Mouse (Mus musculus) kidney, postnatal 0 days (tissue): ENCODE results near the gene Krt83. TPM values are rescaled to one million over a fixed set of nuclear protein-coding genes. Genes with fewer than 3 reads are reported as not detected.
A peak's percentile ranks its signal among the peaks of the same experiment; 100 is the strongest.

Source experiments
- ATAC-seq: fragments of 200-750 bp; cut with Nextera tagmentation; replicated peaks from 2 replicates; pipeline ENCODE4 v1.8.0; 2017; ENCODE audit warnings: low read depth, moderate number of reproducible peaks, moderate TSS enrichment, moderate library complexity; ENCODE audit not compliant: low FRiP score
- DNase-seq: peaks from one replicate; pipeline ENCODE4 v3.0.0-alpha.2; 2016; ENCODE audit warnings: low spot score
- H3K27ac ChIP-seq: fragments of 300-500 bp; sonication (generic); 2 replicates; pipeline ENCODE4 v1.5.1; 2014; ENCODE audit warnings: mild to moderate bottlenecking
- H3K27me3 ChIP-seq: fragments of 300-500 bp; sonication (generic); 2 replicates; pipeline ENCODE4 v1.6.1; 2014; ENCODE audit warnings: low read length, mixed read lengths; ENCODE audit not compliant: insufficient read depth
- H3K36me3 ChIP-seq: fragments of 300-500 bp; sonication (generic); 2 replicates; pipeline ENCODE4 v1.6.1; 2014; ENCODE audit warnings: low read length, mixed read lengths; ENCODE audit not compliant: insufficient read depth
- H3K4me1 ChIP-seq: fragments of 300-500 bp; sonication (generic); replicated peaks from 2 replicates; pipeline ENCODE4 v1.6.1; 2014; ENCODE audit warnings: antibody characterized with exemption, low read length, mixed read lengths; ENCODE audit not compliant: insufficient read depth
- H3K4me2 ChIP-seq: fragments of 300-500 bp; sonication (generic); 2 replicates; pipeline ENCODE4 v1.6.1; 2014; ENCODE audit warnings: mild to moderate bottlenecking, low read length, moderate library complexity, mixed read lengths
- H3K4me3 ChIP-seq: fragments of 300-500 bp; sonication (generic); replicated peaks from 2 replicates; pipeline ENCODE4 v1.5.1; 2014; ENCODE audit warnings: low read depth, low read length
- H3K9ac ChIP-seq: fragments of 300-500 bp; sonication (generic); 2 replicates; pipeline ENCODE4 v1.6.1; 2014; ENCODE audit warnings: low read depth, low read length
- H3K9me3 ChIP-seq: fragments of 300-500 bp; sonication (generic); replicated peaks from 2 replicates; pipeline ENCODE4 v1.6.1; 2016; ENCODE audit warnings: low read length, inconsistent platforms, mixed read lengths
- CTCF ChIP-seq: IDR thresholded peaks from 2 replicates; pipeline ENCODE4 v1.5.1; 2016; ENCODE audit warnings: antibody characterized with exemption, low read depth, mild to moderate bottlenecking, moderate library complexity
- WGBS: fragments of 180-500 bp; shearing (Covaris S2); extraction: QIAGEN DNeasy Blood & Tissue Kit; methylation state at CpG from one replicate; pipeline ENCODE4 v1.1.7; 2014; 5-methylcytosine and 5-hydroxymethylcytosine counted together
- polyA plus RNA-seq: library from polyadenylated mRNA; unstranded; fragments of >200 nt; fragmentation: Nextera tagmentation; extraction: Ambion mirVana; gene quantifications from 2 replicates; pipeline ENCODE4 v1.2.1, GENCODE M21; 2015

The Krt83 gene
- polyA plus RNA-seq, 1 experiment from 2014 or later = not detected

GRCm38 (mm10) chr15:101446572-101446971 lies 44.7 kb downstream of the Krt83 start:
- DNase-seq (no peak), ATAC-seq (no peak)
- Histone ChIP-seq H3K27me3 (no peaks in the 10 kb centered on the region), H3K9me3 (no peaks in the 10 kb centered on the region), H3K4me2 (no peak overlapping the region), H3K27ac (no peak overlapping the region), H3K36me3 (no peaks in the 10 kb centered on the region), H3K4me3 (no peak overlapping the region), H3K9ac (no peak overlapping the region), H3K4me1 (no peaks in the 10 kb centered on the region)
- 70% methylated on average over 11 of the region's 11 CpGs for WGBS
- TF ChIP-seq CTCF = no peak

GRCm38 (mm10) chr15:101440837-101441236 lies 50.5 kb downstream of the Krt83 start:
- Histone ChIP-seq H3K4me2 (no peak overlapping the region), H3K4me1 (no peaks in the 10 kb centered on the region; the same call in 1 of the 2 replicates), H3K36me3 (no peaks in the 10 kb centered on the region), H3K9ac (no peak overlapping the region), H3K27ac (no peak overlapping the region), H3K9me3 (no peaks in the 10 kb centered on the region), H3K4me3 (no peak overlapping the region), H3K27me3 (peaks cover 14% of the 10 kb centered on the region)
- TF ChIP-seq CTCF = no peak
- ATAC-seq (no peak), DNase-seq (no peak)
- WGBS = 68% methylated on average over 4 of the region's 4 CpGs

- ATAC-seq (no peak), DNase-seq (no peak)
- WGBS = 2% methylated on average over 34 of the region's 34 CpGs
These were observed 52.8 kb downstream of the Krt83 start, which contains the start of gene Krt87 for GRCm38 (mm10) chr15:101438555-101438954. TSS of gene Krt87 (minus strand) at chr15:101438804.

GRCm38 (mm10) chr15:101436611-101437010 lies 54.7 kb downstream of the Krt83 start:
- 86% methylated on average over 7 of the region's 7 CpGs for WGBS
- Histone ChIP-seq H3K9ac (no peak overlapping the region), H3K27me3 (peaks cover 14% of the 10 kb centered on the region), H3K27ac (no peak overlapping the region), H3K4me2 (no peak overlapping the region), H3K4me1 (no peaks in the 10 kb centered on the region; the same call in 1 of the 2 replicates), H3K9me3 (no peaks in the 10 kb centered on the region), H3K4me3 (no peak overlapping the region), H3K36me3 (no peaks in the 10 kb centered on the region)
- no peak for TF ChIP-seq CTCF
- ATAC-seq = no peak
- no peak for DNase-seq

More at GRCm38 (mm10) chr15:101438555-101438954, 52.8 kb downstream of the Krt83 start, which contains the start of gene Krt87:
- no peak within 1 kb of the TSS for H3K27ac ChIP-seq
- no peak within 1 kb of the TSS for H3K9ac ChIP-seq
- TF ChIP-seq CTCF = no peak
- H3K9me3 ChIP-seq = no peaks in the 10 kb centered on the region
- H3K36me3 ChIP-seq = no peaks in the 10 kb centered on the region
- no peaks in the 10 kb centered on the region; the same call in 1 of the 2 replicates for H3K4me1 ChIP-seq
- peak within 1 kb of the TSS; percentile 41 for H3K4me2 ChIP-seq
- 0 out of 2 replicates have a peak within 1 kb of the TSS, but pooled peaks have one; percentile 5 for H3K4me3 ChIP-seq
- peaks cover 14% of the 10 kb centered on the region for H3K27me3 ChIP-seq

Other genes with a start within 250 kb of the Krt83 start
- gene Nr4a1, start 237.2 kb downstream of the Krt83 start, polyA plus RNA-seq = 8.6 and 9.5 TPM in 2 replicates
- 77.1 and 79.5 TPM in 2 replicates for gene Atg101, start 207.2 kb downstream of the Krt83 start, polyA plus RNA-seq
- gene 6030408B16Rik, start 198.3 kb downstream of the Krt83 start, polyA plus RNA-seq = 23.3 and 24.5 TPM in 2 replicates
- 1.9 and 2.2 TPM in 2 replicates for gene Krt80, start 121.3 kb downstream of the Krt83 start, polyA plus RNA-seq
- 226 and 229 TPM in 2 replicates for gene Krt7, start 80.5 kb downstream of the Krt83 start, polyA plus RNA-seq
- gene Krt87, start 52.7 kb downstream of the Krt83 start, polyA plus RNA-seq = 0.05 TPM in 1 of 2 replicates, not detected in the other
- 0.13 TPM in 1 of 2 replicates, not detected in the other for gene Krt88, start 43.8 kb downstream of the Krt83 start, polyA plus RNA-seq
- gene Krt81, start 27.8 kb downstream of the Krt83 start, polyA plus RNA-seq = not detected in 2 replicates
- not detected in 2 replicates for gene Krt86, start 18.0 kb downstream of the Krt83 start, polyA plus RNA-seq
- not detected in 2 replicates for gene Gm49425, start 25.7 kb upstream of the Krt83 start, polyA plus RNA-seq
- gene Krt84, start 41.3 kb upstream of the Krt83 start, polyA plus RNA-seq = not detected in 2 replicates
- gene Krt82, start 59.2 kb upstream of the Krt83 start, polyA plus RNA-seq = not detected in 2 replicates
- 0.09 TPM in 1 of 2 replicates, not detected in the other for gene Krt90, start 71.4 kb upstream of the Krt83 start, polyA plus RNA-seq
- gene Krt75, start 82.4 kb upstream of the Krt83 start, polyA plus RNA-seq = 0.14 and 0.20 TPM in 2 replicates
- gene Gm5414, start 136.7 kb upstream of the Krt83 start, polyA plus RNA-seq = not detected in 2 replicates
- not detected in 2 replicates for gene Gm5478, start 155.9 kb upstream of the Krt83 start, polyA plus RNA-seq
- gene Krt6b, start 188.8 kb upstream of the Krt83 start, polyA plus RNA-seq = not detected in 2 replicates
- not detected in 2 replicates for gene Krt6a, start 202.8 kb upstream of the Krt83 start, polyA plus RNA-seq
- 0.77 and 3.0 TPM in 2 replicates for gene Krt5, start 221.4 kb upstream of the Krt83 start, polyA plus RNA-seq